Mouse (Mus musculus): Measurements from ENCODE around the gene Pla2g5. TPM values are rescaled to one million over a fixed set of nuclear protein-coding genes. Genes with fewer than 3 reads are reported as not detected.
"Not testable (repeated sequence)": the region's sequence is repeated elsewhere in the genome, so short reads cannot be mapped to it uniquely, and the experiment has no call there.

Gene Pla2g5
- polyA plus RNA-seq, 1 experiment from 2014 or later: 0.38 TPM

DNA sequence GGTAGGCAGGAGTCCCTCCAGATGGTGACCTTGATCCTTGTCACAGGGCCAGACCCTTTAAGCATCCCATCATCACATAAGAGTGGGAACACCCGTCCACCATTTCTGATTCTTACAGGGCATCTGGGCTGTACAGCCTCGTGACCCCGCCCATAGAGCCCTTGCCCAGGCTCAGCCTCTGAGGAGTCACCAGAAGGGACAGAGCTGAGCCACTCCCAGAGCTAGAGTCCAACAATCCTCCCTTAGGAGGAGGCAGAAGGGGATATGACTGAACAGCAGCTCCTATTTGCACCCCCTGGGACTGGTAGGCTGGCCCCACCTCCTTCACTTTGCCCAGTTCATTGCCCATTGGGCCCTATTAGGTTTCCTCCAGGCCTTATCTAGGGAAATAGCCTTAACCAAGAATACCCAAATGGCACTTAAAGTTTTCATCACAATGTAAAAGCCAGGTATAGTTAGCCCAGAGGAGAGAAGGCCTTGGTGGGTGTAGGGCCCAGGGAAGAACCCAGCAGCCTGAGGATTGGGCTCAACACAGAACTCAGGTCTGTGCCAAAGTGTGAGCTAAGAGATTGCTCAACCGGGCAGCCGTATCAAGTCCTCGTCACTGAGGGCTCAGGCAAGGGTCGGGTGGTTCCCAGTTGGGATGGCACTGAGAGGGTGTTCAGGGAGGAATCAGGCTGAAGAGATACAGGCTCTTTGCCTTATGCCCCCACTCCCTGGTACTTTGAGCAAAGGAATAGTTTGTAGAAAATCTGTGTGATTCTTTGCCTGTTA, 17.7 kb upstream of the Pla2g5 start:
- 88% methylated on average over 7 of the region's 7 CpGs for WGBS
- Histone ChIP-seq H3K4me1 (ENCODE audit: control insufficient read depth, insufficient read depth, low read depth, low read length) (no peaks in the 10 kb centered on the region; the same call in 1 of the 2 replicates), H3K9me3 (ENCODE audit: control insufficient read depth, low read length) (no peaks in the 10 kb centered on the region), H3K36me3 (ENCODE audit: control insufficient read depth, insufficient read depth, low read length) (no peaks in the 10 kb centered on the region), H3K27me3 (replicated peaks; ENCODE audit: control insufficient read depth, insufficient read depth, low read length) (no peaks in the 10 kb centered on the region), H3K27ac (ENCODE audit: low read depth, low read length) (no peak overlapping the region), H3K9ac (ENCODE audit: low read depth, low read length) (no peak overlapping the region), H3K4me3 (ENCODE audit: low read length) (no peak overlapping the region), H3K4me2 (ENCODE audit: low read length) (no peak overlapping the region)
- no peak for ATAC-seq

DNA sequence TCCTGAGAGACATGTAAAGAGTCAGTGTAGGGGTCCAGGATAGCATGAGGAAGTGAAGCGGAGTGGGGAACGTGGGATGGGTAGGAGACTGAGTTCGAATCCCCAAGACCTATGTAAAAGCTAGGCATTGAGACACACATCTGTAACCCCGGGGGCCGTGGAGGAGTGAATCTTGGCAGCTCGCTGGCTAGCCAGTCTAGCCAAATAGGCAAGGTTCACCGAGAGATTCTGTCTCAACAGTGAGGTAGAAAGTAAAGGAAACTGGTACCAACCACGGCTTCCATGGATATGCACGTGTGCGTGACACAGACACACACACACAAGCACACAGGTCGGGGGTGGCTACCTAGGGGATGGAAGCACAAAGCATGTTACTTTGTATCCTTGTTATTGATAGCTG, 16.5 kb upstream of the Pla2g5 start:
- Histone ChIP-seq H3K9ac (ENCODE audit: low read depth, low read length) (no peak overlapping the region), H3K36me3 (ENCODE audit: control insufficient read depth, insufficient read depth, low read length) (no peaks in the 10 kb centered on the region), H3K4me2 (ENCODE audit: low read length) (no peak overlapping the region), H3K4me1 (ENCODE audit: control insufficient read depth, insufficient read depth, low read depth, low read length) (no peaks in the 10 kb centered on the region; the same call in 1 of the 2 replicates), H3K4me3 (ENCODE audit: low read length) (no peak overlapping the region), H3K27ac (ENCODE audit: low read depth, low read length) (no peak overlapping the region), H3K9me3 (ENCODE audit: control insufficient read depth, low read length) (no peaks in the 10 kb centered on the region), H3K27me3 (replicated peaks; ENCODE audit: control insufficient read depth, insufficient read depth, low read length) (no peaks in the 10 kb centered on the region)
- WGBS: 89% methylated on average over 11 of the region's 11 CpGs
- no peak for ATAC-seq

- Histone ChIP-seq H3K36me3 (ENCODE audit: control insufficient read depth, insufficient read depth, low read length) (no peaks in the 10 kb centered on the region), H3K4me1 (ENCODE audit: control insufficient read depth, insufficient read depth, low read depth, low read length) (no peaks in the 10 kb centered on the region; the same call in 1 of the 2 replicates), H3K27me3 (replicated peaks; ENCODE audit: control insufficient read depth, insufficient read depth, low read length) (no peaks in the 10 kb centered on the region), H3K4me3 (ENCODE audit: low read length) (no peak overlapping the region), H3K4me2 (ENCODE audit: low read length) (no peak overlapping the region), H3K9me3 (ENCODE audit: control insufficient read depth, low read length) (no peaks in the 10 kb centered on the region), H3K9ac (ENCODE audit: low read depth, low read length) (no peak overlapping the region), H3K27ac (ENCODE audit: low read depth, low read length) (no peak overlapping the region)
- WGBS: 73% methylated on average over 8 of the region's 8 CpGs
- no peak for ATAC-seq
These were observed 15.5 kb upstream of the Pla2g5 start for GRCm38 (mm10) chr4:138878783-138879182.

DNA sequence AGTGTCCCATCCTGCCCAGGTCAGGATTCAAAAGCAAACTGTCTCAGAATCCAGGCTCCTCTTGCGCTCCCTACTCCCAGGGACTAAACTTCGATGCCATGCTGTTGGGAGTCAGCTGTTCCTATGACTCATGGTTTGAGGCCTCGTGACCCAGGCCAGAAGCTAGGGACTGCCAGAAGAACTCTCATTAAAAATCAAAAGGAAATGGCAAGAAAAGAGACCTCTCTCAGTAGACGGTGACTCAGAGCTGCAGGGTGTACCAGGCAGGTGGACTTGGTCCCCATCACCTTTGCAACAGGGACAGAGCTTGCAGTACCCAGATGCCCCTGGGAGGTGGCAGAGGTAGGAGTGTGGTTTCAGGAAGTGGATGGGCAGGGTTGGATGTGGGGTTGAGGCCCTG, 14.4 kb upstream of the Pla2g5 start, which contains the start of gene Pla2g2e:
Gene Pla2g2e, plus strand, starts transcription at position 212 of the 400 bp plus-strand sequence.
- Histone ChIP-seq H3K27ac (ENCODE audit: low read depth, low read length) (no peak within 1 kb of the TSS), H3K4me1 (ENCODE audit: control insufficient read depth, insufficient read depth, low read depth, low read length) (no peaks in the 10 kb centered on the region; the same call in 1 of the 2 replicates), H3K4me2 (ENCODE audit: low read length) (no peak within 1 kb of the TSS), H3K27me3 (replicated peaks; ENCODE audit: control insufficient read depth, insufficient read depth, low read length) (no peaks in the 10 kb centered on the region), H3K36me3 (ENCODE audit: control insufficient read depth, insufficient read depth, low read length) (no peaks in the 10 kb centered on the region), H3K9ac (ENCODE audit: low read depth, low read length) (no peak within 1 kb of the TSS), H3K9me3 (ENCODE audit: control insufficient read depth, low read length) (no peaks in the 10 kb centered on the region), H3K4me3 (ENCODE audit: low read length) (no peak within 1 kb of the TSS)
- no peak for ATAC-seq
- 87% methylated on average over 4 of the region's 4 CpGs for WGBS

- Histone ChIP-seq H3K4me1 (ENCODE audit: control insufficient read depth, insufficient read depth, low read depth, low read length) (no peaks in the 10 kb centered on the region), H3K9me3 (ENCODE audit: control insufficient read depth, low read length) (peaks cover 3% of the 10 kb centered on the region), H3K36me3 (ENCODE audit: control insufficient read depth, insufficient read depth, low read length) (no peaks in the 10 kb centered on the region), H3K27ac (ENCODE audit: low read depth, low read length) (no peak overlapping the region), H3K4me3 (ENCODE audit: low read length) (no peak overlapping the region), H3K4me2 (ENCODE audit: low read length) (no peak overlapping the region), H3K27me3 (replicated peaks; ENCODE audit: control insufficient read depth, insufficient read depth, low read length) (no peaks in the 10 kb centered on the region), H3K9ac (ENCODE audit: low read depth, low read length) (no peak overlapping the region)
- ATAC-seq: no peak
- WGBS: 93% methylated on average over 2 of the region's 2 CpGs
These were observed 12.7 kb upstream of the Pla2g5 start for GRCm38 (mm10) chr4:138875986-138876385.

DNA sequence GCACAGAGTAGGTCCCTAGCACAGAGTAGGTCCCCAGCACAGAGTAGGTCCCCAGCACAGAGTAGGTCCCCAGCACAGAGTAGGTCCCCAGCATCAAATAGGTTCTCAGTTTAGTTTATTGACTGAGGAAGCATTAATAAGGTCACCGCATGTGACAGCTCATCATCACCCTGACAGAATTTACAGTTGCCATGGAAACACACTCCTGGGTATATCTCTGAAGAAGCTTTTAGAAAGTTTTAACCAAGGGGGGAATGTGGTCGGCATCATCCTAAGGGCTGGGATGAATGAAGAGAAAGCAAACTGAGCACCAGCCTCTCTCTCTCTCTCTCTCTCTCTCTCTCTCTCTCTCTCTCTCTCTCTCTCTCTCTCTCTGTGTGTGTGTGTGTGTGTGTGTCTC, 12.0 kb upstream of the Pla2g5 start:
- not testable (repeated sequence) for H3K36me3 ChIP-seq (ENCODE audit: control insufficient read depth, insufficient read depth, low read length); H3K4me2 ChIP-seq (ENCODE audit: low read length); H3K9me3 ChIP-seq (ENCODE audit: control insufficient read depth, low read length); ATAC-seq; H3K27me3 ChIP-seq (replicated peaks; ENCODE audit: control insufficient read depth, insufficient read depth, low read length); H3K4me1 ChIP-seq (ENCODE audit: control insufficient read depth, insufficient read depth, low read depth, low read length); H3K4me3 ChIP-seq (ENCODE audit: low read length); H3K27ac ChIP-seq (ENCODE audit: low read depth, low read length); H3K9ac ChIP-seq (ENCODE audit: low read depth, low read length)
- 71% methylated on average over 2 of the region's 2 CpGs for WGBS

GRCm38 (mm10) chr4:138873864-138874263, 10.6 kb upstream of the Pla2g5 start, which contains the start of gene Gm13030:
TSS of gene Gm13030 (minus strand) at chr4:138873964.
- Histone ChIP-seq H3K36me3 (ENCODE audit: control insufficient read depth, insufficient read depth, low read length) (no peaks in the 10 kb centered on the region), H3K9ac (ENCODE audit: low read depth, low read length) (no peak within 1 kb of the TSS), H3K4me1 (ENCODE audit: control insufficient read depth, insufficient read depth, low read depth, low read length) (no peaks in the 10 kb centered on the region), H3K4me3 (ENCODE audit: low read length) (no peak within 1 kb of the TSS), H3K27ac (ENCODE audit: low read depth, low read length) (no peak within 1 kb of the TSS), H3K4me2 (ENCODE audit: low read length) (no peak within 1 kb of the TSS), H3K9me3 (ENCODE audit: control insufficient read depth, low read length) (peaks cover 3% of the 10 kb centered on the region), H3K27me3 (replicated peaks; ENCODE audit: control insufficient read depth, insufficient read depth, low read length) (no peaks in the 10 kb centered on the region)
- ATAC-seq: no peak
- WGBS: 65% methylated on average over 6 of the region's 6 CpGs

GRCm38 (mm10) chr4:138868666-138869065, 5.4 kb upstream of the Pla2g5 start:
- Histone ChIP-seq H3K27ac (ENCODE audit: low read depth, low read length) (no peak overlapping the region), H3K4me3 (ENCODE audit: low read length) (no peak overlapping the region), H3K36me3 (ENCODE audit: control insufficient read depth, insufficient read depth, low read length) (no peaks in the 10 kb centered on the region), H3K9ac (ENCODE audit: low read depth, low read length) (no peak overlapping the region), H3K27me3 (replicated peaks; ENCODE audit: control insufficient read depth, insufficient read depth, low read length) (no peaks in the 10 kb centered on the region), H3K9me3 (ENCODE audit: control insufficient read depth, low read length) (peaks cover 3% of the 10 kb centered on the region), H3K4me1 (ENCODE audit: control insufficient read depth, insufficient read depth, low read depth, low read length) (no peaks in the 10 kb centered on the region), H3K4me2 (ENCODE audit: low read length) (no peak overlapping the region)
- 60% methylated on average over 8 of the region's 8 CpGs for WGBS
- ATAC-seq: no peak

GRCm38 (mm10) chr4:138866413-138866812, 3.1 kb upstream of the Pla2g5 start:
- peaks cover 3% of the 10 kb centered on the region for H3K9me3 ChIP-seq (ENCODE audit: control insufficient read depth, low read length)
- WGBS: 12% methylated on average over 7 of the region's 7 CpGs
- no peak overlapping the region for H3K4me3 ChIP-seq (ENCODE audit: low read length)
- no peaks in the 10 kb centered on the region for H3K4me1 ChIP-seq (ENCODE audit: control insufficient read depth, insufficient read depth, low read depth, low read length)
- no peaks in the 10 kb centered on the region for H3K36me3 ChIP-seq (ENCODE audit: control insufficient read depth, insufficient read depth, low read length)
- no peak for ATAC-seq
- H3K9ac ChIP-seq (ENCODE audit: low read depth, low read length): no peak overlapping the region
- H3K27ac ChIP-seq (ENCODE audit: low read depth, low read length): no peak overlapping the region
- H3K4me2 ChIP-seq (ENCODE audit: low read length): no peak overlapping the region
- no peaks in the 10 kb centered on the region for H3K27me3 ChIP-seq (replicated peaks; ENCODE audit: control insufficient read depth, insufficient read depth, low read length)
